Mouse (Mus musculus) kidney, embryonic 14.5 days (tissue): ENCODE data around the gene Gm45623. TPM values are rescaled to one million over a fixed set of nuclear protein-coding genes. Genes with fewer than 3 reads are reported as not detected.
A peak's percentile ranks its signal among the peaks of the same experiment; 100 is the strongest.

Source experiments
- ATAC-seq: fragments of 200-750 bp; cut with Nextera tagmentation; 2 replicates; pipeline ENCODE4 v1.8.0; 2017; ENCODE audit warnings: moderate number of reproducible peaks, mild to moderate bottlenecking, moderate TSS enrichment, moderate library complexity; ENCODE audit not compliant: low FRiP score, low TSS enrichment
- H3K27ac ChIP-seq: fragments of 300-500 bp; sonication (generic); 2 replicates; pipeline ENCODE4 v1.5.1; 2014; ENCODE audit warnings: low read depth, mild to moderate bottlenecking, low read length, moderate library complexity, mixed read lengths
- H3K27me3 ChIP-seq: fragments of 300-500 bp; sonication (generic); 2 replicates; pipeline ENCODE4 v1.6.1; 2014; ENCODE audit warnings: mild to moderate bottlenecking, low read length; ENCODE audit not compliant: control insufficient read depth, insufficient read depth
- H3K36me3 ChIP-seq: fragments of 300-500 bp; sonication (generic); 2 replicates; pipeline ENCODE4 v1.6.1; 2014; ENCODE audit warnings: low read length, mixed read lengths; ENCODE audit not compliant: control insufficient read depth, insufficient read depth
- H3K4me1 ChIP-seq: fragments of 300-500 bp; sonication (generic); 2 replicates; pipeline ENCODE4 v1.6.1; 2014; ENCODE audit warnings: low read length, mixed read lengths; ENCODE audit not compliant: control insufficient read depth, insufficient read depth
- H3K4me2 ChIP-seq: fragments of 300-500 bp; sonication (generic); replicated peaks from 2 replicates; pipeline ENCODE4 v1.6.1; 2014; ENCODE audit warnings: low read depth, mild to moderate bottlenecking, low read length
- H3K4me3 ChIP-seq: fragments of 300-500 bp; sonication (generic); 2 replicates; pipeline ENCODE4 v1.5.1; 2014; ENCODE audit warnings: mild to moderate bottlenecking, low read length
- H3K9ac ChIP-seq: fragments of 300-500 bp; sonication (generic); 2 replicates; pipeline ENCODE4 v1.6.1; 2014; ENCODE audit warnings: low read depth, mild to moderate bottlenecking, low read length, moderate library complexity
- H3K9me3 ChIP-seq: fragments of 300-500 bp; sonication (generic); 2 replicates; pipeline ENCODE4 v1.6.1; 2016; ENCODE audit warnings: low read length; ENCODE audit not compliant: control insufficient read depth
- WGBS: fragments of 180-500 bp; shearing (Covaris S2); extraction: QIAGEN DNeasy Blood & Tissue Kit; methylation state at CpG from one replicate; pipeline ENCODE4 v1.1.7; 2014; 5-methylcytosine and 5-hydroxymethylcytosine counted together
- polyA plus RNA-seq: library from polyadenylated mRNA; unstranded; fragments of >200 nt; fragmentation: Nextera tagmentation; extraction: Ambion mirVana; gene quantifications from 2 replicates; pipeline ENCODE4 v1.2.1, GENCODE M21; 2014

The Gm45623 gene
- polyA plus RNA-seq, 1 experiment from 2014 or later = 0.15 TPM

DNA sequence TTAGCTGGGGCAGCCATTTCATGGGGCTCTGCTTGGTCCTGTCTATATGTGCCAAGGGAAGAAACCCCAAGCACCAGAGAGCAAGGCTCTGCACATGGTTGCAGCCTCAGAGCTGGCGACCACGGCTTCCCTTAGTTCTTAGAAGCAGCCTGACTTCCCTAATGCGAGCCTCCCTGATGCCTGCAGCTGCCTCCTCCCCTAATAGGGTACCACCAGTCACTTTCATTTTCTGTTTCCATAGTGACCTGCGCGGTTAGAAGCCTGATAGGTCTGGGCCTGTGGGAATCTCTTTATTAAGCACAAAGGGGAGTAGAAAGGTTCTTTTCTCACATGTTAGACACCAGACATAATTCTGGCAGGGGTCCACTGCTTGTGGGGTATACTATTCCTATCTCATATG is 20.7 kb upstream of the Gm45623 start:
- Histone ChIP-seq H3K27me3 (no peaks in the 10 kb centered on the region), H3K27ac (no peak overlapping the region), H3K4me3 (no peak overlapping the region), H3K9ac (no peak overlapping the region), H3K4me1 (0 out of 2 replicates have a peak, but pooled peaks cover 3% of the 10 kb centered on the region), H3K4me2 (no peak overlapping the region), H3K9me3 (no peaks in the 10 kb centered on the region), H3K36me3 (no peaks in the 10 kb centered on the region)
- ATAC-seq = no peak
- 57% methylated on average over 5 of the region's 5 CpGs for WGBS

DNA sequence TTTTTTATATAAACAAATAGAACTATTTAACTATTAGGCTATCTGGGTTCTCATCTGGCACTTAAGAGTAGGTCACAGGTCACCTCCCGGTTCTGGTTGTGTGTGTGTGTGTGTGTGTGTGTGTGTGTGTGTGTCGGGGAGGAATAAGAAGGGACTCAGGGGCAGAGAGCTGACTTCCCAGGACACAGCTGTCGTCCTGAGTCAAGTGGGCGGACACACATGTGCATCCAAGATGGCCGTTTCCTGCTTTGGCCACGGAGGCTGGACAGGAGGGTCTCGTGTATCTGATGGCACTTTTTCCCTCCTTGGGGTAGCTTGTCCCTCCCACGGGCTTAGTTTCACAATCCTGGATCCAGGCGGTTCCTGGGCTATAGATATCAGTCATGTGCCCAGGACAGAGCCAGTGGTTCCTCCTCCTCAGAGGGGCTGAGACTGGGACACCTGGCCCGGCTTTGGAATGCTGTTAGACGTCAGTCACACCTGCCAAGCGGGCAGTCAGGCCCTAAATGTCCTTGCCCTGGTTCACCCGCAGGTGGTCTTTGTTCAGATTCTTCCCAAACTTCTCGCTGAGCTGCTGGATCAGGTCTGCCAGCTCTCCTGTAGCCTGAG is 19.7 kb upstream of the Gm45623 start:
- Histone ChIP-seq H3K9me3 (no peaks in the 10 kb centered on the region), H3K4me1 (peaks cover 3% of the 10 kb centered on the region; the same call in 1 of the 2 replicates), H3K4me3 (no peak overlapping the region), H3K9ac (no peak overlapping the region), H3K27me3 (no peaks in the 10 kb centered on the region), H3K4me2 (no peak overlapping the region), H3K36me3 (no peaks in the 10 kb centered on the region), H3K27ac (no peak overlapping the region)
- WGBS = 32% methylated on average over 14 of the region's 14 CpGs
- peak; percentile 41; the same call in 1 of the 2 replicates for ATAC-seq

DNA sequence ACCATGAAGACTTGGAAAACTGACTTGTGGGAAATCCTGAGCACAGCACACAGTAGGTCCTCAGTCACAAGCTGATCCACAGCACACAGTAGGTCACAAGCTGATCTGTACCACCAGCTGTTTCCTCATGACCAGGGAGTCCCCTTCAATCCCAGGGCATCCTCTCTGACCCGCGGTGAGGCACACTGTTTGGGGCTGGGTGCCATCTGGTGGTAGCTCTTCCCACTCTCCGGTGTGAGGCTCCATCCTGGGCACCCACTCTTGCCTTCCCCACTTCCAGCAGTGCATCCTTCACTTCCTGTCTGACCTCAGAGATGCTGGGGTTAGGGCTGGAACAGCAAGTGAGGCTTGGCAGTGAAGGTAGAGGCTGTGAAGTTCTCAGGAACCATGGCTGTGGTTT is 19.0 kb upstream of the Gm45623 start:
- no peak overlapping the region for H3K4me2 ChIP-seq
- no peaks in the 10 kb centered on the region for H3K36me3 ChIP-seq
- no peak overlapping the region for H3K4me3 ChIP-seq
- H3K27me3 ChIP-seq = no peaks in the 10 kb centered on the region
- H3K4me1 ChIP-seq = peaks cover 3% of the 10 kb centered on the region; the same call in 1 of the 2 replicates
- H3K9me3 ChIP-seq = no peaks in the 10 kb centered on the region
- no peak overlapping the region for H3K9ac ChIP-seq
- no peak for ATAC-seq
- WGBS = 35% methylated on average over 3 of the region's 3 CpGs
- H3K27ac ChIP-seq = no peak overlapping the region

DNA sequence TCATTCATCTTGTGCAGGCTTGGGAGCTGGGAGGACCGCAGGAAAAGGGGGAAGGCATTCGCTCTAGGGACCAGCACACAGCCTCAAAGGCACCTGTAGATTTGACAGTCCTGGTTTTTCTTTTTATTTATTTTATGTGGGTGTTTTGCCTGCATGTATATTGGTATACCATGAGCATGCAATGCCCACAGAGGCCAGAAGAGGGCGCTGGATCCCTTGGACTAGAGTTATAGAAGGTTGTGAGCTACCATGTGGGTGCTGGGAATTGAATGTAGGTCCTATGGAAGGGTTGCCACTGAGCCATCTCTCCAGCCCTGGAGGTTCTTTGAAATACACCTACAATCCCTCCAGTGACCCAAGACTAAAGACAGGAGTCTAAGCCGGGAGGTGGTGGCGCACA is 17.2 kb upstream of the Gm45623 start:
- no peak for ATAC-seq
- 76% methylated on average over 5 of the region's 5 CpGs for WGBS
- no peaks in the 10 kb centered on the region for H3K27me3 ChIP-seq
- H3K9ac ChIP-seq = no peak overlapping the region
- H3K4me2 ChIP-seq = no peak overlapping the region
- H3K4me1 ChIP-seq = peaks cover 3% of the 10 kb centered on the region
- H3K27ac ChIP-seq = no peak overlapping the region
- no peaks in the 10 kb centered on the region for H3K36me3 ChIP-seq
- H3K4me3 ChIP-seq = no peak overlapping the region
- H3K9me3 ChIP-seq = no peaks in the 10 kb centered on the region

DNA sequence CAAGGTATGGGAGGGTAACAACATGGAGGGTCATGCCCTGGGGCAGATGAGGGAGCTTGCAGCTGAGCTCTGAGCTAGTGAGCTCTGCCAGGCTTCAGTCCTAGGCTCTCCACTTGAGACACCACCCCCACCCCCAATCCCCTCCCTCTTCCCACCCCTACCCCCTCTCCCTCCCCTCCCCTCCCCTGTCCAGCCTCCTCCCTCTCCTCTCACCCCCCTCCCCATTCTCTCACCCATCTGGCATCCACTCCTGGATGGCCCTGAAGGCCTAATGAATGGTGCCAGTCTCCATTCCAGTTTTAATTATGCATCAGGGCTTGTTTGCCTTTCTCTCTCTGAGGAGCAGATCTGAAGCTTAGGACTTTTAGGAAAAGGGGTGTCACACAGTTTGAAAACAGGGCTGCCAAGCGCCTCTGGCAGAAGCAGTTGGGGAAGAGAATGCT is 16.5 kb upstream of the Gm45623 start:
- H3K4me2 ChIP-seq = no peak overlapping the region
- no peak overlapping the region for H3K27ac ChIP-seq
- H3K27me3 ChIP-seq = no peaks in the 10 kb centered on the region
- no peak overlapping the region for H3K9ac ChIP-seq
- no peaks in the 10 kb centered on the region for H3K9me3 ChIP-seq
- WGBS = 75% methylated on average over 1 of the region's 1 CpGs
- peaks cover 6% of the 10 kb centered on the region for H3K4me1 ChIP-seq
- no peak for ATAC-seq
- H3K4me3 ChIP-seq = no peak overlapping the region
- H3K36me3 ChIP-seq = no peaks in the 10 kb centered on the region

DNA sequence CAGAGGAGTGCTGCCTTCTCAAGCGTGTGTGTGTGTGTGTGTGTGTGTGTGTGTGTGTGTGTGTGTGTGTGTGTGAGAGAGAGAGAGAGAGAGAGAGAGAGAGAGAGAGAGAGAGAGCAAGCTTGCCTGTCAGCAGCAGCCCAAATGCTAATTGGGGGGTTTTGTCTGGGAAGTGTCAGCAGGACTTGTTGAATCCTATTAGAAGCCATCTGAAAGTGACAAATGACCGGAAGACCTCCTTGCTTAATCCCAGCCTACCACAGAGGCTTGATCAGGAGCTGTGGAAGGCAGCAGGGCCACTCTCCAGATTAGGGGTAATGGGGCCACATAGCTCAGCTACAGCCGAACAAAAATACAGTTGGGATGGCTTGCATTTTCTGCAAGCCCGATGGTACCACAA is 15.8 kb upstream of the Gm45623 start:
- ATAC-seq = no peak

DNA sequence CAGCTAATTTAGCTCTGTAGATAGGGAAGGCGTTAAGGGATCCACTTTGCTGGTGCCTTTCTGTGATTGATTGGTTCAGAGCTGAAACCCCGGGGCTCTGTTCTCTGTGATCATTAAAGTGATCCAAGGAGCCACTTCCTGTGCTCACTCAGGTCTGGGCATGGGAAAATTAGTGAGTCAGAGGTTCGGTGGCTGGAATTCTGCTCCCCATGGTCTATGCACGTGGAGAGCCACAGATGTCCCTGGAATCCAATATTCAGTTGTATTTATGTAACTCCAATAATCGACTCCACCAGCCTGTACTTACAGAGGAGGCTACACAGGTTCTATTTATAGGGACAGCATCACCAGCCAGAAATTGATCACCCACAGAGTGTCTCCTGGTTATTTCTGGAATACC is 12.6 kb upstream of the Gm45623 start:
- H3K4me2 ChIP-seq = no peak overlapping the region
- H3K27me3 ChIP-seq = peaks cover 3% of the 10 kb centered on the region; the same call in 1 of the 2 replicates
- ATAC-seq = no peak
- H3K4me3 ChIP-seq = no peak overlapping the region
- 27% methylated on average over 5 of the region's 5 CpGs for WGBS
- H3K9me3 ChIP-seq = no peaks in the 10 kb centered on the region
- no peak overlapping the region for H3K27ac ChIP-seq
- H3K4me1 ChIP-seq = peaks cover 6% of the 10 kb centered on the region
- H3K36me3 ChIP-seq = no peaks in the 10 kb centered on the region
- H3K9ac ChIP-seq = no peak overlapping the region

More for the DNA sequence above, 15.8 kb upstream of the Gm45623 start:
- H3K9ac ChIP-seq = no peak overlapping the region
- no peak overlapping the region for H3K27ac ChIP-seq
- H3K27me3 ChIP-seq = no peaks in the 10 kb centered on the region
- 26% methylated on average over 4 of the region's 4 CpGs for WGBS
- no peaks in the 10 kb centered on the region for H3K9me3 ChIP-seq
- no peak overlapping the region for H3K4me2 ChIP-seq
- no peak overlapping the region for H3K4me3 ChIP-seq
- no peaks in the 10 kb centered on the region for H3K36me3 ChIP-seq
- peaks cover 6% of the 10 kb centered on the region for H3K4me1 ChIP-seq

DNA sequence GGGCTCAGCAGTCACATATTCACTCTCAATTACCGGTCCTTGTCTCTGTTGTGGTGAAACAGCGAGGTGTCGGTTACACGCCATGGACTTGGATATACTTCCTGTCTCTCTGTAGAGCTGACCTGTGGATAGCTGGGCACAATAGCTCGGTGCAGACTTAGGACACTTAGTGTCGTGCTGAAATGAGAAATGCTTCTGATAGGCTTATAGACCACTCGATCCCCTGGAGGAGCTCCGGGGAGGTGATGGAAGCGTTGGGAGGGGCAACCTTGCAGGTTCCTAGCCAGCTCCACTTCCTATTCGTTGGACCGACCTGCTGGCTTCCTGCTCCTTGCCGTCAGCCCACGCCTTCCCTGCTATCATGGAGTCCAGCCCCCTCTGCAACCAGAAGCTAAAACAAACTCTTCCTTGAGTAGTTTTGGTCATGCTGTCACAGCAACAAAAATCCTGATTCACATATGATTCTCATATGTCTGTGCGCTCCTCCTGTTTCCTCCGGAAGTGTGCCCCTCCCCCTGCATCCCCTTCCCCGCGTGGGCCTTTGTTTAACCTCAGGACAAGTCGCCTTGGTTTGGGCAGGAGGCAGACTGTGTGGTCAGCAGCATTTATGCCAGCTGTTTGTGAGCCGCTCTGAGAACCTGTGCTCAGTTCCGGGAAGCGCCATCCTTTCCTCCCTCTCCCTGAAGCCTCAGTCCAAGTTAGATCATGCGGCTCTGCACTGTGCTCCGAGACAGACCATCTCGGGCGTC is 11.8 kb upstream of the Gm45623 start:
- H3K27ac ChIP-seq = no peak overlapping the region

More for the DNA sequence above, 11.8 kb upstream of the Gm45623 start:
- H3K9me3 ChIP-seq = no peaks in the 10 kb centered on the region
- 32% methylated on average over 25 of the region's 25 CpGs for WGBS
- no peaks in the 10 kb centered on the region for H3K36me3 ChIP-seq
- peak; percentile 51; the same call in 1 of the 2 replicates for ATAC-seq
- peaks cover 3% of the 10 kb centered on the region; the same call in 1 of the 2 replicates for H3K27me3 ChIP-seq
- H3K4me2 ChIP-seq = peak overlapping the region; percentile 35
- peak overlapping the region; percentile 0; the same call in 1 of the 2 replicates for H3K9ac ChIP-seq
- peak overlapping the region; percentile 17 for H3K4me3 ChIP-seq
- peaks cover 6% of the 10 kb centered on the region for H3K4me1 ChIP-seq
